Mouse (Mus musculus): Measurements from ENCODE around the gene Tmem229b. TPM values are rescaled to one million over a fixed set of nuclear protein-coding genes. Genes with fewer than 3 reads are reported as not detected.
A peak's percentile ranks its signal among the peaks of the same experiment; 100 is the strongest.

Gene Tmem229b
- total and polyA plus RNA-seq, 3 experiments, result 13.8 to 20.5 TPM; not detected in 1

GRCm38 (mm10) chr12:78981131-78981530 lies 26.3 kb downstream of the Tmem229b start:
- peak overlapping the region; percentile 80 for H3K27ac ChIP-seq (ENCODE audit: control insufficient read depth, low read depth, low read length)
- peaks cover 17 to 51% of the 10 kb centered on the region in 2 experiments for H3K4me1 ChIP-seq (ENCODE audit: control insufficient read depth in 1 of 2, insufficient read depth in 2 of 2, low read length in 2 of 2)
- no peaks in the 10 kb centered on the region for H3K27me3 ChIP-seq (ENCODE audit: control insufficient read depth in 1 of 2, insufficient read depth in 2 of 2, low read length in 2 of 2)
- H3K9me3 ChIP-seq (replicated peaks; ENCODE audit: insufficient read depth, low read length), result no peaks in the 10 kb centered on the region
- TF ChIP-seq ZC3H11A (IDR thresholded peaks at IDR 0.05; ENCODE audit: low read depth, low read length), result no peak
- TF ChIP-seq USF2 (IDR thresholded peaks at IDR 0.05; ENCODE audit: borderline replicate concordance in 1 of 2, insufficient read depth in 1 of 2, low read depth in 1 of 2, low read length in 2 of 2), result no peak
- TF ChIP-seq ZKSCAN1 (IDR thresholded peaks at IDR 0.05; ENCODE audit: low read depth, low read length), result no peak
- no peak for TF ChIP-seq SIN3A (IDR thresholded peaks at IDR 0.05; ENCODE audit: low read length)
- TF ChIP-seq MYC (IDR thresholded peaks at IDR 0.05; ENCODE audit: low read depth, low read length), result no peak
- no peak for TF ChIP-seq USF1 (IDR thresholded peaks at IDR 0.05; ENCODE audit: low read depth, low read length)
- no peak for TF ChIP-seq CHD2 (IDR thresholded peaks at IDR 0.05; ENCODE audit: low read length)
- TF ChIP-seq KAT2A (conservative IDR thresholded peaks at IDR 0.05; ENCODE audit: low read depth, low read length), result no peak
- TF ChIP-seq NRF1 (IDR thresholded peaks at IDR 0.05; ENCODE audit: insufficient read depth, low read depth, low read length, poor library complexity, severe bottlenecking), result no peak
- TF ChIP-seq BHLHE40 (IDR thresholded peaks at IDR 0.05; ENCODE audit: borderline replicate concordance, low read depth, low read length), result no peak
- no peak for TF ChIP-seq CTCF (IDR thresholded peaks at IDR 0.05 in 2 of 3, conservative IDR thresholded peaks at IDR 0.05 in 1 of 3; ENCODE audit: control insufficient read depth in 1 of 3, insufficient read depth in 1 of 3, low read depth in 2 of 3, low read length in 3 of 3, poor library complexity in 1 of 3, severe bottlenecking in 1 of 3)
- TF ChIP-seq POLR2AphosphoS2 (IDR thresholded peaks at IDR 0.05; ENCODE audit: low read length), result no peak
- TF ChIP-seq TAL1 (IDR thresholded peaks at IDR 0.05; ENCODE audit: low read length), result no peak
- TF ChIP-seq SMC3 (IDR thresholded peaks at IDR 0.05; ENCODE audit: low read depth, low read length), result no peak
- no peak for TF ChIP-seq CHD1 (IDR thresholded peaks at IDR 0.05; ENCODE audit: low read depth, low read length)
- TF ChIP-seq ZMIZ1 (IDR thresholded peaks at IDR 0.05; ENCODE audit: low read depth, low read length), result no peak
- peak overlapping the region; percentile 64 to 86 for H3K4me3 ChIP-seq (ENCODE audit: control insufficient read depth in 1 of 2, insufficient read depth in 1 of 2, low read depth in 2 of 2, low read length in 2 of 2)
- H3K36me3 ChIP-seq (ENCODE audit: control insufficient read depth in 1 of 2, insufficient read depth in 2 of 2, low read length in 2 of 2), result peaks cover 0 to 31% of the 10 kb centered on the region in 2 experiments; a peak in 2 of 4 replicates
- no peak for DNase-seq (ENCODE audit: low read depth, low spot score)
- H3K79me2 ChIP-seq (ENCODE audit: control insufficient read depth, insufficient read depth, low read length, poor library complexity), result peaks cover 1% of the 10 kb centered on the region; the same call in 1 of the 2 replicates
- peak overlapping the region; percentile 56 for H3K9ac ChIP-seq (ENCODE audit: control insufficient read depth, low read depth, low read length, poor library complexity, severe bottlenecking)

- no peaks in the 10 kb centered on the region for H3K9me3 ChIP-seq (replicated peaks; ENCODE audit: insufficient read depth, low read length)
- H3K27ac ChIP-seq (ENCODE audit: control insufficient read depth, low read depth, low read length), result peak overlapping the region; percentile 80
- H3K36me3 ChIP-seq (ENCODE audit: control insufficient read depth in 1 of 2, insufficient read depth in 2 of 2, low read length in 2 of 2), result peaks cover 0 to 31% of the 10 kb centered on the region in 2 experiments; a peak in 2 of 4 replicates
- peak; percentile 91 for DNase-seq (ENCODE audit: low read depth, low spot score)
- peaks cover 20 to 51% of the 10 kb centered on the region in 2 experiments for H3K4me1 ChIP-seq (ENCODE audit: control insufficient read depth in 1 of 2, insufficient read depth in 2 of 2, low read length in 2 of 2)
- TF ChIP-seq SIN3A (IDR thresholded peaks at IDR 0.05; ENCODE audit: low read length), result peak; percentile 73
- no peak for TF ChIP-seq CHD1 (IDR thresholded peaks at IDR 0.05; ENCODE audit: low read depth, low read length)
- peak; percentile 71 for TF ChIP-seq TCF12 (IDR thresholded peaks at IDR 0.05; ENCODE audit: low read depth, low read length)
- TF ChIP-seq KAT2A (conservative IDR thresholded peaks at IDR 0.05; ENCODE audit: low read depth, low read length), result no peak
- TF ChIP-seq ZC3H11A (IDR thresholded peaks at IDR 0.05; ENCODE audit: low read depth, low read length), result no peak
- peak; percentile 79 to 82 for TF ChIP-seq EP300 (IDR thresholded peaks at IDR 0.05; ENCODE audit: low read depth in 1 of 2, low read length in 2 of 2)
- TF ChIP-seq ETS1 (IDR thresholded peaks at IDR 0.05; ENCODE audit: low read depth, low read length), result peak; percentile 98
- peak; percentile 67 for TF ChIP-seq ELF1 (IDR thresholded peaks at IDR 0.05; ENCODE audit: low read depth, low read length)
- TF ChIP-seq MYB (IDR thresholded peaks at IDR 0.05; ENCODE audit: low read depth, low read length), result peak; percentile 34; the same call in 1 of the 2 replicates
- TF ChIP-seq TBP (IDR thresholded peaks at IDR 0.05; ENCODE audit: low read depth, low read length), result no peak
- TF ChIP-seq GATA1 (IDR thresholded peaks at IDR 0.05; ENCODE audit: low read depth, low read length), result peak; percentile 51
- TF ChIP-seq TAL1 (IDR thresholded peaks at IDR 0.05; ENCODE audit: low read length), result peak; percentile 70
- TF ChIP-seq MXI1 (IDR thresholded peaks at IDR 0.05; ENCODE audit: low read depth, low read length), result peak; percentile 74
- TF ChIP-seq HCFC1 (IDR thresholded peaks at IDR 0.05; ENCODE audit: low read depth, low read length), result peak; percentile 65
- TF ChIP-seq USF2 (IDR thresholded peaks at IDR 0.05; ENCODE audit: borderline replicate concordance in 1 of 2, insufficient read depth in 1 of 2, low read depth in 1 of 2, low read length in 2 of 2), result no peak
- TF ChIP-seq MAX (IDR thresholded peaks at IDR 0.05; ENCODE audit: low read length), result peak; percentile 51; the same call in 1 of the 2 replicates
- TF ChIP-seq MYC (IDR thresholded peaks at IDR 0.05; ENCODE audit: low read depth, low read length), result peak; percentile 87
- TF ChIP-seq POLR2A (IDR thresholded peaks at IDR 0.05; ENCODE audit: control insufficient read depth in 1 of 2, insufficient read depth in 1 of 2, low read depth in 1 of 2, low read length in 2 of 2, poor library complexity in 1 of 2), result 0 out of 4 replicates have a peak, but pooled peaks of 1 of the 2 experiments have one; percentile 34
- H3K9ac ChIP-seq (ENCODE audit: control insufficient read depth, low read depth, low read length, poor library complexity, severe bottlenecking), result peak overlapping the region; percentile 56
- peak overlapping the region; percentile 64 to 86 for H3K4me3 ChIP-seq (ENCODE audit: control insufficient read depth in 1 of 2, insufficient read depth in 1 of 2, low read depth in 2 of 2, low read length in 2 of 2)
- H3K79me2 ChIP-seq (ENCODE audit: control insufficient read depth, insufficient read depth, low read length, poor library complexity), result peaks cover 1% of the 10 kb centered on the region; the same call in 1 of the 2 replicates
- H3K27me3 ChIP-seq (ENCODE audit: control insufficient read depth in 1 of 2, insufficient read depth in 2 of 2, low read length in 2 of 2), result no peaks in the 10 kb centered on the region
These were observed 26.7 kb downstream of the Tmem229b start for GRCm38 (mm10) chr12:78980683-78981091.

Data from MEL (cell line).